Mouse (Mus musculus): ENCODE measurements around the gene Yju2.
A peak's percentile ranks its signal among the peaks of the same experiment; 100 is the strongest.
"Not testable (repeated sequence)": the region's sequence is repeated elsewhere in the genome, so short reads cannot be mapped to it uniquely, and the experiment has no call there.

The Yju2 gene

GRCm38 (mm10) chr17:55958918-55959728 lies at the start of gene Yju2:
Yju2 (plus strand) TSS chr17:55959099.
- peak; percentile 94 to 95 for DNase-seq (ENCODE audit: low spot score in 2 of 2)

GRCm38 (mm10) chr17:55931553-55932502 lies 27.1 kb upstream of the Yju2 start:
- DNase-seq (ENCODE audit: low spot score in 2 of 2): peak in 1 of 2 experiments; percentile 52

- no peak for DNase-seq (ENCODE audit: low spot score in 2 of 2)
These were observed 26.3 kb upstream of the Yju2 start for GRCm38 (mm10) chr17:55932635-55933034.

GRCm38 (mm10) chr17:55933191-55933590 lies 25.7 kb upstream of the Yju2 start:
- no peak for DNase-seq (ENCODE audit: low spot score in 2 of 2)

GRCm38 (mm10) chr17:55944387-55944865 lies 14.5 kb upstream of the Yju2 start:
- not testable (repeated sequence) for DNase-seq (ENCODE audit: low spot score in 2 of 2)

GRCm38 (mm10) chr17:55944866-55945682 lies 13.8 kb upstream of the Yju2 start:
- peak; percentile 86 to 89 for DNase-seq (ENCODE audit: low spot score in 2 of 2)

- peak in 1 of 2 experiments; percentile 12 for DNase-seq (ENCODE audit: low spot score in 2 of 2)
These were observed 13.2 kb upstream of the Yju2 start for GRCm38 (mm10) chr17:55945696-55946095.

- no peak for DNase-seq (ENCODE audit: low spot score in 2 of 2)
These were observed 10.3 kb upstream of the Yju2 start for GRCm38 (mm10) chr17:55948647-55949046.

GRCm38 (mm10) chr17:55949400-55949799 lies 9.5 kb upstream of the Yju2 start, which contains the start of gene Zfp119b:
Zfp119b (minus strand) TSS chr17:55949500.
- no peak for DNase-seq (ENCODE audit: low spot score in 2 of 2)

GRCm38 (mm10) chr17:55950601-55951000 lies 8.3 kb upstream of the Yju2 start:
- DNase-seq (ENCODE audit: low spot score in 2 of 2): no peak

GRCm38 (mm10) chr17:55952041-55952440 lies 6.9 kb upstream of the Yju2 start:
- no peak for DNase-seq (ENCODE audit: low spot score in 2 of 2)

GRCm38 (mm10) chr17:55952447-55953027 lies 6.4 kb upstream of the Yju2 start, which contains the start of gene Ebi3:
Ebi3 (plus strand) TSS chr17:55952640.
- no peak for DNase-seq (ENCODE audit: low spot score in 2 of 2)

- no peak for DNase-seq (ENCODE audit: low spot score in 2 of 2)
These were observed 5.1 kb upstream of the Yju2 start for GRCm38 (mm10) chr17:55953751-55954150.

- no peak for DNase-seq (ENCODE audit: low spot score in 2 of 2)
These were observed 4.7 kb upstream of the Yju2 start for GRCm38 (mm10) chr17:55954229-55954628.

GRCm38 (mm10) chr17:55956129-55956528 lies 2.8 kb upstream of the Yju2 start:
- DNase-seq (ENCODE audit: low spot score in 2 of 2): peak; percentile 64

- no peak for DNase-seq (ENCODE audit: low spot score in 2 of 2)
These were observed 2.3 kb upstream of the Yju2 start for GRCm38 (mm10) chr17:55956591-55956990.

GRCm38 (mm10) chr17:55957168-55957567 lies 1.7 kb upstream of the Yju2 start:
- peak; percentile 62 to 70 for DNase-seq (ENCODE audit: low spot score in 2 of 2)

- no peak for DNase-seq (ENCODE audit: low spot score in 2 of 2)
These were observed 944 bp upstream of the Yju2 start for GRCm38 (mm10) chr17:55957726-55958583.

GRCm38 (mm10) chr17:55958584-55958886 lies 364 bp upstream of the Yju2 start:
- DNase-seq (ENCODE audit: low spot score in 2 of 2): no peak

Measured in frontal cortex, postnatal 25 days (tissue).